Mouse (Mus musculus) MEL (cell line): ENCODE measurements around the gene Ddx3x. TPM values are rescaled to one million over a fixed set of nuclear protein-coding genes. Genes with fewer than 3 reads are reported as not detected.

Source experiments
- DNase-seq: peaks from one replicate; pipeline ENCODE4 v3.0.0; 2011; ENCODE audit warnings: low read depth, low spot score
- H3K27ac ChIP-seq: 2 replicates; pipeline ENCODE4 v1.5.1; 2012; ENCODE audit warnings: low read depth, mild to moderate bottlenecking, control low read depth, low read length, moderate library complexity; ENCODE audit not compliant: control insufficient read depth
- H3K27me3 ChIP-seq, 2 experiments: fragments of 150-350 bp in 1 of 2; sonication (generic) in 1 of 2; 2 replicates each; pipeline ENCODE4 v1.6.1; 2012; ENCODE audit warnings: low read length in 2 of 2, mild to moderate bottlenecking in 2 of 2, improper control_type of control experiment in 1 of 2, moderate library complexity in 1 of 2; ENCODE audit not compliant: insufficient read depth in 2 of 2, control insufficient read depth in 1 of 2
- H3K36me3 ChIP-seq, 2 experiments: 2 replicates each; pipeline ENCODE4 v1.6.1; 2012 to 2014; ENCODE audit warnings: low read length in 2 of 2, improper control_type of control experiment in 1 of 2, inconsistent platforms in 1 of 2, mild to moderate bottlenecking in 1 of 2; ENCODE audit not compliant: insufficient read depth in 2 of 2, control insufficient read depth in 1 of 2
- H3K4me1 ChIP-seq, 2 experiments: fragments of 150-350 bp in 1 of 2; sonication (generic) in 1 of 2; 2 replicates each; pipeline ENCODE4 v1.6.1; 2012; ENCODE audit warnings: low read length in 2 of 2, improper control_type of control experiment in 1 of 2, mild to moderate bottlenecking in 1 of 2; ENCODE audit not compliant: insufficient read depth in 2 of 2, control insufficient read depth in 1 of 2
- H3K4me3 ChIP-seq, 2 experiments: fragments of 150-350 bp in 1 of 2; sonication (generic) in 1 of 2; 2 replicates each; pipeline ENCODE4 v1.5.1; 2012; ENCODE audit warnings: low read depth in 2 of 2, low read length in 2 of 2, mild to moderate bottlenecking in 2 of 2, moderate library complexity in 2 of 2, control low read depth in 1 of 2, improper control_type of control experiment in 1 of 2; ENCODE audit not compliant: control insufficient read depth in 1 of 2, insufficient read depth in 1 of 2
- H3K79me2 ChIP-seq: 2 replicates; pipeline ENCODE4 v1.6.1; 2012; ENCODE audit warnings: mild to moderate bottlenecking, low read length, moderate library complexity; ENCODE audit not compliant: control insufficient read depth, poor library complexity, insufficient read depth
- H3K9ac ChIP-seq: 2 replicates; pipeline ENCODE4 v1.6.1; 2012; ENCODE audit warnings: low read depth, mild to moderate bottlenecking, control low read depth, low read length, moderate library complexity; ENCODE audit not compliant: control insufficient read depth, poor library complexity, severe bottlenecking
- H3K9me3 ChIP-seq: fragments of 150-350 bp; sonication (generic); replicated peaks from 2 replicates; pipeline ENCODE4 v1.6.1; 2012; ENCODE audit warnings: mild to moderate bottlenecking, low read length, improper control_type of control experiment, moderate library complexity; ENCODE audit not compliant: insufficient read depth
- CHD1 ChIP-seq: IDR thresholded peaks from 2 replicates; pipeline ENCODE4 v1.6.1; 2012; ENCODE audit warnings: low read depth, mild to moderate bottlenecking, inconsistent platforms, low read length, improper control_type of control experiment
- CHD2 ChIP-seq: IDR thresholded peaks from 2 replicates; pipeline ENCODE4 v1.6.1; 2011; ENCODE audit warnings: low read length, improper control_type of control experiment
- E2F4 ChIP-seq: IDR thresholded peaks from 2 replicates; pipeline ENCODE4 v1.6.1; 2011; ENCODE audit warnings: low read depth, low read length, improper control_type of control experiment, borderline replicate concordance
- ELF1 ChIP-seq: IDR thresholded peaks from 2 replicates; pipeline ENCODE4 v1.6.1; 2014; ENCODE audit warnings: low read depth, mild to moderate bottlenecking, inconsistent platforms, low read length, improper control_type of control experiment, moderate library complexity
- EP300 ChIP-seq, 2 experiments: IDR thresholded peaks; 2 replicates each; pipeline ENCODE4 v1.6.1; 2011; ENCODE audit warnings: improper control_type of control experiment in 2 of 2, low read length in 2 of 2, low read depth in 1 of 2, mild to moderate bottlenecking in 1 of 2
- ETS1 ChIP-seq: IDR thresholded peaks from 2 replicates; pipeline ENCODE4 v1.6.1; 2012; ENCODE audit warnings: low read depth, mild to moderate bottlenecking, inconsistent platforms, low read length, improper control_type of control experiment, moderate library complexity
- GATA1 ChIP-seq: IDR thresholded peaks from 2 replicates; pipeline ENCODE4 v1.6.1; 2011; ENCODE audit warnings: low read depth, low read length, improper control_type of control experiment
- HCFC1 ChIP-seq: IDR thresholded peaks from 2 replicates; pipeline ENCODE4 v1.6.1; 2012; ENCODE audit warnings: low read depth, mild to moderate bottlenecking, inconsistent platforms, low read length, improper control_type of control experiment, moderate library complexity
- JUND ChIP-seq: IDR thresholded peaks from 2 replicates; pipeline ENCODE4 v1.6.1; 2011; ENCODE audit warnings: low read depth, mild to moderate bottlenecking, improper control_type of control experiment, low read length
- MAX ChIP-seq: IDR thresholded peaks from 2 replicates; pipeline ENCODE4 v1.6.1; 2011; ENCODE audit warnings: low read length, improper control_type of control experiment
- MEF2A ChIP-seq: IDR thresholded peaks from 2 replicates; pipeline ENCODE4 v1.6.1; 2014; ENCODE audit warnings: low read depth, mild to moderate bottlenecking, inconsistent platforms, low read length, improper control_type of control experiment; ENCODE audit not compliant: poor library complexity, insufficient replicate concordance, severe bottlenecking; ENCODE audit errors: extremely low read depth
- POLR2AphosphoS5 ChIP-seq: IDR thresholded peaks from 2 replicates; pipeline ENCODE4 v1.6.1; 2012; ENCODE audit warnings: low read depth, borderline replicate concordance, mild to moderate bottlenecking, inconsistent platforms, low read length, moderate library complexity, mixed read lengths
- RAD21 ChIP-seq: IDR thresholded peaks from 2 replicates; pipeline ENCODE4 v1.6.1; 2011; ENCODE audit warnings: mild to moderate bottlenecking, low read depth, low read length, improper control_type of control experiment
- RCOR1 ChIP-seq: IDR thresholded peaks from 2 replicates; pipeline ENCODE4 v1.6.1; 2012; ENCODE audit warnings: low read depth, mild to moderate bottlenecking, inconsistent platforms, low read length, improper control_type of control experiment
- SMC3 ChIP-seq: IDR thresholded peaks from 2 replicates; pipeline ENCODE4 v1.6.1; 2011; ENCODE audit warnings: low read depth, low read length, improper control_type of control experiment
- TBP ChIP-seq: IDR thresholded peaks from 2 replicates; pipeline ENCODE4 v1.8.0; 2011; ENCODE audit warnings: low read depth, low read length, improper control_type of control experiment
- USF1 ChIP-seq: IDR thresholded peaks from 2 replicates; pipeline ENCODE4 v1.6.1; 2014; ENCODE audit warnings: low read depth, mild to moderate bottlenecking, inconsistent platforms, low read length, improper control_type of control experiment, moderate library complexity
- ZC3H11A ChIP-seq: IDR thresholded peaks from 2 replicates; pipeline ENCODE4 v1.6.1; 2012; ENCODE audit warnings: low read depth, mild to moderate bottlenecking, inconsistent platforms, low read length, improper control_type of control experiment
- polyA plus RNA-seq, 2 experiments: library from polyadenylated mRNA; stranded (reverse) in 1 of 2; unstranded in 1 of 2; fragments of >175 nt in 1 of 2; fragments of >200 nt in 1 of 2; gene quantifications; 2 replicates each; pipeline versions ENCODE4 v1.2.1 to v1.2.4; 2012; ENCODE audit warnings: low replicate concordance in 2 of 2, low read depth in 1 of 2; ENCODE audit not compliant: insufficient read length in 2 of 2, insufficient read depth in 1 of 2, missing spikeins in 1 of 2
- total RNA-seq: library from RNA; depleted of rRNA; stranded (reverse); fragments of 300-350 nt; gene quantifications from 2 replicates; pipeline ENCODE4 v1.2.3, GENCODE M21; 2012; rRNA removed

Ddx3x gene
- total and polyA plus RNA-seq, 3 experiments = 146 to 275 (median 267) TPM

- Histone ChIP-seq H3K27me3 (no peaks in the 10 kb centered on the region), H3K4me3 (no peak overlapping the region), H3K4me1 (no peaks in the 10 kb centered on the region; a peak in 1 of 4 replicates), H3K27ac (no peak overlapping the region), H3K36me3 (no peaks in the 10 kb centered on the region), H3K9ac (no peak overlapping the region), H3K9me3 (no peaks in the 10 kb centered on the region), H3K79me2 (no peaks in the 10 kb centered on the region)
- TF ChIP-seq RCOR1 (no peak), ETS1 (no peak), HCFC1 (no peak), USF1 (no peak), CHD1 (no peak), POLR2AphosphoS5 (no peak), TBP (no peak), E2F4 (no peak), JUND (no peak), EP300 (IDR thresholded peaks at IDR 0.05; ENCODE audit: low read depth in 1 of 2, low read length in 2 of 2) (no peak), SMC3 (no peak), ZC3H11A (no peak), ELF1 (no peak), CHD2 (no peak), RAD21 (no peak), MEF2A (no peak)
- DNase-seq = no peak
Measured at GRCm38 (mm10) chrX:13306190-13306589, 25.4 kb downstream of the Ddx3x start.

GRCm38 (mm10) chrX:13311396-13311795 lies 30.6 kb downstream of the Ddx3x start:
- Histone ChIP-seq H3K27me3 (no peaks in the 10 kb centered on the region), H3K27ac (no peak overlapping the region), H3K4me3 (no peak overlapping the region), H3K36me3 (no peaks in the 10 kb centered on the region; a peak in 1 of 4 replicates), H3K9me3 (no peaks in the 10 kb centered on the region), H3K79me2 (no peaks in the 10 kb centered on the region), H3K9ac (no peak overlapping the region), H3K4me1 (peaks cover 0 to 4% of the 10 kb centered on the region in 2 experiments; a peak in 1 of 4 replicates)
- TF ChIP-seq GATA1 = no peak
- peak; percentile 71 for DNase-seq

- no peaks in the 10 kb centered on the region for H3K27me3 ChIP-seq
- H3K36me3 ChIP-seq = no peaks in the 10 kb centered on the region
- no peaks in the 10 kb centered on the region for H3K9me3 ChIP-seq
- no peak for TF ChIP-seq MAX
- H3K9ac ChIP-seq = no peak overlapping the region
- DNase-seq = no peak
- H3K4me3 ChIP-seq = no peak overlapping the region
- no peak overlapping the region for H3K27ac ChIP-seq
- H3K79me2 ChIP-seq = no peaks in the 10 kb centered on the region
- no peaks in the 10 kb centered on the region for H3K4me1 ChIP-seq
Measured at GRCm38 (mm10) chrX:13329611-13330010, 48.8 kb downstream of the Ddx3x start.

Other genes starting within 250 kb of the Ddx3x start
- 118 and 147 TPM in 2 replicates for gene Usp9x, start 209.5 kb upstream of the Ddx3x start, total RNA-seq
- 100 to 1,000 TPM in 1 of 2 experiments, 10 to 100 TPM in 1; 89.3 to 328 TPM for gene Usp9x, start 209.5 kb upstream of the Ddx3x start, polyA plus RNA-seq
- 0.13 and 0.31 TPM in 2 replicates for gene Nyx, start 185.1 kb downstream of the Ddx3x start, total RNA-seq
- under 1 TPM in 1 of 2 experiments, not detected in 1; 0.11 TPM for gene Nyx, start 185.1 kb downstream of the Ddx3x start, polyA plus RNA-seq